Mouse (Mus musculus): ENCODE measurements around the gene Ccdc85c.

DNA sequence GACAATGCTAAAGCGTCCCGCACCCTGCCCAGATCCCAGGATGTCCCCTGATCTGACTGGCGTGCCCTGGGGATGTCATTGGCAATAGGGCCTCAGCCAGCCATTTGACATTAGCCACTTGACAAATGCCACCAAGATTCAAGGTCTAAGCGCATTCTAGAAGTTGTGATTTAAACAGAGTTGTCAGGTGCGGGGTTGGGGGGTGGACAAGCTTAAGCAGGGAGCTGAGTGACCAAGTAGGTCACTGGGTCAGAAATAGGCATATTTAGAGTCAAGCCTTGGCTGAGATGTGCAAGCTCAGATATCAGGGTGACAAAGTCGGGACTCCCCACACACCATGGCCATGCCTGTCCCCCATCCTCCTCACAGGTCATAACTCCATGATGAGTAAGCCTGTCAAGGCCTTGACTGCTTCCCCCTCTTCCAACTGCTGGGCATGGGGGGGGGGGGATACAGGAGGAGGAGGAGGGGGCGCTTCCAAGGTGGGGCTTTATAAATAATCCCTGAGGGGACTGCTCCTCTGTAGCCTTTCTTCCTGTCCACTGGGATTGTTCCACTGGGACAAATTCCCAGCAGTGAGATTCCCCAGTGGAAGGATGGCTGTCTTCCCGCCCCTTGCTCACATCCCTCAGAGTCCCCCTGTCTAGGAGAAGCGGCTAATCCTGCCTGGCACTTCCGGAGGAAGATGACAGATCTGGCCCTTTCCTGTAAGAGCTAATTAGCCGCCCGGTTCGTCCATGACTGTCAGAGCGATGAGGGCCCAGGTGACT is 9.4 kb upstream of the Ccdc85c start:
- no peak for TF ChIP-seq MAX (IDR thresholded peaks at IDR 0.05)
- no peak for TF ChIP-seq CTCF (IDR thresholded peaks at IDR 0.05; ENCODE audit: control insufficient read depth, insufficient read depth, insufficient read length)
